Mouse (Mus musculus): ENCODE measurements around the gene Hbq1b. TPM values are rescaled to one million over a fixed set of nuclear protein-coding genes. Genes with fewer than 3 reads are reported as not detected.
"Not testable (repeated sequence)": the region's sequence is repeated elsewhere in the genome, so short reads cannot be mapped to it uniquely, and the experiment has no call there.

Hbq1b gene
- 4.0 and 4.9 TPM in 2 replicates for polyA plus RNA-seq (2014; fragmentation: Nextera tagmentation; extraction: Ambion mirVana)

DNA sequence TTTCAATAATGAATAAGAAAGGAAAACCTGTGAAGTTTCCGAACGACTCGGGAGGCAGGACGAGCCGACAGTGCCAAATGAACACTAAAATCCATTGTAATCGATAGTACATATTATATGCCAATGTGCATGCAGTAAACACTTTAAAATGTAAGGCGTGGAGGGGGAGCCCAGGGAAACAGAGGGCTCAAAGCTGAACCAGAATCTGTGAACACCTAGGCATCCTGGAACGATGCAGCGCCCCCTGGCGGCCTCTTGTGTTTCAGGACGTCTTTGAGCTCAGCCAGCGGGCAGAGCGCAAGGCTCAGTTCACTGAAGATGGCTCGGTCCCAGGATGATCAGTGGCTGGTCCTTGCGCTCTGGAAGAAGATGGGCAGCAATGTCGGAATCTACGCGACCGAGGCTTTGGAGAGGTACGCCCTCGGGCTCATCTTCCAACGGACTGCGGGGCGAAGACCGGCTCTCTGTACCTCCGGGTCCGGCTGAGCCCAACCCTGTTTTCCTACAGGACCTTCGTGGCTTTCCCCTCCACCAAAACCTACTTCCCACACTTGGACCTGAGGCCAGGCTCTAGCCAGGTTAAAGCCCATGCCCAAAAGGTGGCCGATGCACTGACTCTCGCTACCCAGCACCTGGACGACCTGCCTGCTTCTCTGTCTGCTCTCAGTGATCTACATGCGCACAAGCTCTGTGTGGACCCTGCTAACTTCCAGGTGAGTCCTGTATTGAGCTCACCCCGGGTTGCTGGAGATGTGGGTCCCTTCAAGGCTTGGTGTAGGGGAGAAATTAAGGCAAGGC, at the start of gene Hbq1b:
Gene Hbq1b, plus strand, starts transcription at position 271 of the 798 bp plus-strand sequence.
- H3K9me3 ChIP-seq (ENCODE audit: control insufficient read depth, low read length); H3K4me1 ChIP-seq (ENCODE audit: control insufficient read depth, insufficient read depth, low read length); H3K27me3 ChIP-seq (ENCODE audit: control insufficient read depth, insufficient read depth, low read length); H3K36me3 ChIP-seq (ENCODE audit: control insufficient read depth, insufficient read depth, low read length); H3K27ac ChIP-seq (replicated peaks; ENCODE audit: low read depth, low read length): not testable (repeated sequence)
- 0 out of 2 replicates have a peak, but pooled peaks have one; percentile 58 for ATAC-seq (ENCODE audit: insufficient number of reproducible peaks, low FRiP score, low TSS enrichment, low read depth)
- DNase-seq (ENCODE audit: low spot score) = peak; percentile 74
- Histone ChIP-seq H3K4me2 (ENCODE audit: low read depth, severe bottlenecking) (peak within 1 kb of the TSS; percentile 33), H3K9ac (ENCODE audit: low read length) (peak within 1 kb of the TSS; percentile 27; the same call in 1 of the 2 replicates), H3K4me3 (ENCODE audit: low read depth, low read length) (peak within 1 kb of the TSS; percentile 10; the same call in 1 of the 2 replicates)
- 21% methylated on average over 30 of the region's 33 CpGs for WGBS

DNA sequence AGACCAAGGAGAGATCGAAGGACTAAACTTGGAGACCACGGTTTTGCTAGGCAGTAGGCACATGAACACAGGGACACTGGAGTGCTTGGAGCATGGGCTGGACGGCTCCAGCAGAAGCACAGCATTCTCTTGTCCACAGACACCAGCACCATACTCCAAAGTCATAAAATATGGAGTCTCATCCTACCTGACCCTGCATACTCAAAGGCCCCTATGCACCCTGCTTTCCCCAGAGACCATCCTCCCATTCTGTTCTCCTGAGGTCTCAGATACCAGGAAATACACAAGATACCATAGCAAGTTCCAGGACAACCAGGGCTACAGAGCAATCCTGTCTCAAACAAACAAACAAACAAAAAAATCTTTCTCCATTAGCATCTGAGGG, 49.4 kb upstream of the Hbq1b start:
- no peaks in the 10 kb centered on the region for H3K27me3 ChIP-seq (ENCODE audit: control insufficient read depth, insufficient read depth, low read length)
- H3K9ac ChIP-seq (ENCODE audit: low read length) = no peak overlapping the region
- H3K36me3 ChIP-seq (ENCODE audit: control insufficient read depth, insufficient read depth, low read length) = peaks cover 7% of the 10 kb centered on the region; the same call in 1 of the 2 replicates
- no peak overlapping the region for H3K27ac ChIP-seq (replicated peaks; ENCODE audit: low read depth, low read length)
- ATAC-seq (ENCODE audit: insufficient number of reproducible peaks, low FRiP score, low TSS enrichment, low read depth) (no peak), DNase-seq (ENCODE audit: low spot score) (no peak)
- 89% methylated on average over 3 of the region's 3 CpGs for WGBS
- H3K4me2 ChIP-seq (ENCODE audit: low read depth, severe bottlenecking) = no peak overlapping the region
- H3K9me3 ChIP-seq (ENCODE audit: control insufficient read depth, low read length) = no peaks in the 10 kb centered on the region
- H3K4me1 ChIP-seq (ENCODE audit: control insufficient read depth, insufficient read depth, low read length) = no peaks in the 10 kb centered on the region
- no peak overlapping the region for H3K4me3 ChIP-seq (ENCODE audit: low read depth, low read length)

DNA sequence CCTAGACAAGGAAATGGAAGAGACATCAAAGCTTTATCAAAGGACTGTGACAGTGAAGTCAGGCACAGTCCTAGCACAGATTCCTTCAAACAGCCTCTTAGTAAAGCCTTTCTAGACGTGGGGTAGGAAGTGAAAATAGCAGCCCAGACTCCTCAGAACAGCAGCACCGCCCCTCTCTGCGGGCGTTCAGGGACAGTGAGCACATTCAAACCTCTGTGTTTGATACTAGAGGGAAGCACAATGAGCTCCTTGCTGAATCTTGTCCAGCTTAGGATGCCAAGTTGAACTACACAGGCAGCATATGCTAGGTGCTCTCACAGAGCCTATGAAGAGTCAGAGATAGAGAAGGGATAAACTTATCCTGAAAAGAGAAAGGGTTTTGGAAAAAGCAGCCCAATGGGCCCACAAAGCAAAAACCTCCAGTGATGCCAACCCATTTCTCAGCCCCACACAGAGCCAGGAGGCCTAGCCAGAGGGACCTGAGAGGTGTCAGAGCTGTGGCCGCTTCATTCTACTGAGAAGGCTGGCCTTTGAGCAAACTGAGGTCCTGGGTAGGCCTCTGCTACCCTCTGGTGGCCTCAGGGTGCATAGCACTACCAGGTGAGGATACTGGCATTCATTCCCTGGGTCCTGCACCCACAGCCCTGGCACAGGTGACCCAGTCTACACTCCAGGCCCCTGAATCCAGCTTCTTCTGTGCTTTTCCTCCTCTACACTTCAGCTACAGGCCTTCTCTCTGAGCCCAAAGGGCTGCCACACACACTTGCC, 48.5 kb upstream of the Hbq1b start:
- peaks cover 5% of the 10 kb centered on the region; the same call in 1 of the 2 replicates for H3K36me3 ChIP-seq (ENCODE audit: control insufficient read depth, insufficient read depth, low read length)
- DNase-seq (ENCODE audit: low spot score) (peak; percentile 80), ATAC-seq (ENCODE audit: insufficient number of reproducible peaks, low FRiP score, low TSS enrichment, low read depth) (0 out of 2 replicates have a peak, but pooled peaks have one; percentile 49)
- no peak overlapping the region for H3K4me2 ChIP-seq (ENCODE audit: low read depth, severe bottlenecking)
- H3K9ac ChIP-seq (ENCODE audit: low read length) = no peak overlapping the region
- H3K9me3 ChIP-seq (ENCODE audit: control insufficient read depth, low read length) = no peaks in the 10 kb centered on the region
- WGBS = 67% methylated on average over 5 of the region's 5 CpGs
- no peaks in the 10 kb centered on the region for H3K4me1 ChIP-seq (ENCODE audit: control insufficient read depth, insufficient read depth, low read length)
- no peak overlapping the region for H3K4me3 ChIP-seq (ENCODE audit: low read depth, low read length)
- no peaks in the 10 kb centered on the region for H3K27me3 ChIP-seq (ENCODE audit: control insufficient read depth, insufficient read depth, low read length)
- no peak overlapping the region for H3K27ac ChIP-seq (replicated peaks; ENCODE audit: low read depth, low read length)

DNA sequence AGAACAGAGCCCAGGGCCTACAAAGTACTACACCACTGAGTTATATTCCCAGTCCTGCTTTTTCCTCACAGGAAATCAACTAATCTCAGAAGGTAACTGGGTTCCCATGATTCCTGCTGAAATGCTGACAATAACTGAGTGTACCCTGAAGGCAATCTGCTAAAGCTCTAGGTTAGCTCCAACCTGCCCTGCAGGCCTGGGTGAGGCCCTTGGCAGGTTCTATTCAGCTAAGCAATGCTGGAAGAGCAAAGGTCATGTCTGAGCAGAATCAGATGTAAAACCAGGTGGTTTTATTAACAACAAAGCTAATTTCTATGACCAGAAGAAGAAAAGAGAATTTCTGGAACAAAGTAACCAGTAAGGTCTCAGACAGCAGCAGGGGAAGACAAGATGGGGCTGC, 45.4 kb upstream of the Hbq1b start:
- Histone ChIP-seq H3K4me2 (ENCODE audit: low read depth, severe bottlenecking) (no peak overlapping the region), H3K4me1 (ENCODE audit: control insufficient read depth, insufficient read depth, low read length) (no peaks in the 10 kb centered on the region), H3K27ac (replicated peaks; ENCODE audit: low read depth, low read length) (no peak overlapping the region), H3K9ac (ENCODE audit: low read length) (no peak overlapping the region), H3K9me3 (ENCODE audit: control insufficient read depth, low read length) (no peaks in the 10 kb centered on the region), H3K36me3 (ENCODE audit: control insufficient read depth, insufficient read depth, low read length) (peaks cover 5% of the 10 kb centered on the region), H3K27me3 (ENCODE audit: control insufficient read depth, insufficient read depth, low read length) (no peaks in the 10 kb centered on the region), H3K4me3 (ENCODE audit: low read depth, low read length) (no peak overlapping the region)
- ATAC-seq (ENCODE audit: insufficient number of reproducible peaks, low FRiP score, low TSS enrichment, low read depth) (no peak), DNase-seq (ENCODE audit: low spot score) (no peak)

DNA sequence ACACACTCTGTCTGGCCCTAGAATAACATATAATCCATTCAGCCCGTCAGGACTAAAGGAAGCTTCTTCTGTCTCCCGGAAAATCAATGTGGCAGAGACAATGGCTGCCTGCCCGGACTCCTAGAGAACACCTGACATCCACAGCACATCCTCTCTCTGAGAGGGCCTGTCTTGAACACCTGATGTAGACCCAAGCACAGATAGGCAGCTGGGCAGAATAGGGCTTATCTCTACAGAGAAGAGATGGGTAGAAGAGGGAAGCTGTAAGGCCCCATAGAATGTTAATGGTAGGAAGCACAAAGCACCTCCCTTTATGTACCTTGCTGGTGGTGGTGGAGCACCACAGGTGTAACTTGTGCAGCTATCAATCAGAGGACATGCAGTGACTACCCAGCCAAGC, 44.6 kb upstream of the Hbq1b start:
- ATAC-seq (ENCODE audit: insufficient number of reproducible peaks, low FRiP score, low TSS enrichment, low read depth) (no peak), DNase-seq (ENCODE audit: low spot score) (no peak)
- Histone ChIP-seq H3K4me1 (ENCODE audit: control insufficient read depth, insufficient read depth, low read length) (no peaks in the 10 kb centered on the region), H3K9me3 (ENCODE audit: control insufficient read depth, low read length) (no peaks in the 10 kb centered on the region), H3K4me2 (ENCODE audit: low read depth, severe bottlenecking) (no peak overlapping the region), H3K9ac (ENCODE audit: low read length) (no peak overlapping the region), H3K4me3 (ENCODE audit: low read depth, low read length) (no peak overlapping the region), H3K27ac (replicated peaks; ENCODE audit: low read depth, low read length) (no peak overlapping the region), H3K27me3 (ENCODE audit: control insufficient read depth, insufficient read depth, low read length) (no peaks in the 10 kb centered on the region), H3K36me3 (ENCODE audit: control insufficient read depth, insufficient read depth, low read length) (peaks cover 5% of the 10 kb centered on the region)
- 96% methylated on average over 3 of the region's 3 CpGs for WGBS

DNA sequence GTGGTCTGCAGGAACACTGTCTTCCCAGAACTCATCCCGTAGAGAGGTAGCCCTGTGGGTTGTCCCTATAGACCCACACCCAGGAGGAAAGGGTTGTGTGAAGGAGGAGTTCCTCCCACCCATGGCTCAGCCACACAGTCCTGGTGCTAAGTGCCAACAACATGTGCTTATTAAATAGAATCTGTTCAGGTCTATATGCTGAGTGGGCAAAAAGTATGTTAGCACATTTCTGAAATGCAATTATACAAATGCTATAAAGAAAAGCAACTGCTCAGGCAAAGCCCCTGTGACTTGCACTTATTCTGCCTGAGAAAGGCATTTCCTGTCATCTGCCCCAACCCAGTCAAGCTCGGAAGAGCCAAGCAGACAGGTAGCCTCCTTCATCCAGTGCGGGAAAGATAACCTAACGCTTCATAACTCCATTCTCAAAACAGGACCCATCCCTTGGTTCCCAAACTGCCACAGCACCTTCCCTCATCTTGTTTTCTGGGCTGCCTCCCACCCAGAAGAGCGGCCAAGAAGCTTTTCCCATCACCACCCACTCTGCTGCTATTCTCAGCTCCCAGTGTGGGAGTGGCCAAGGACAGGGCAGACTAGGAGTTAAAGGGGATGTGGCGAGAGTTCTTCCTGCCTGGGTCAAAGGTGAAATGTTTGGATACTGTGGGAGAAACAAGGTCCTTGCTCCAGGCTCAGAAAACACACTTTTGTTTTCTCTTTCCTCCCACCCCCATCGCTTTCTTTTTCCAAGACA, 43.4 kb upstream of the Hbq1b start:
- Histone ChIP-seq H3K4me3 (ENCODE audit: low read depth, low read length) (no peak overlapping the region), H3K4me1 (ENCODE audit: control insufficient read depth, insufficient read depth, low read length) (no peaks in the 10 kb centered on the region), H3K9me3 (ENCODE audit: control insufficient read depth, low read length) (no peaks in the 10 kb centered on the region), H3K4me2 (ENCODE audit: low read depth, severe bottlenecking) (no peak overlapping the region), H3K36me3 (ENCODE audit: control insufficient read depth, insufficient read depth, low read length) (peaks cover 8% of the 10 kb centered on the region), H3K27ac (replicated peaks; ENCODE audit: low read depth, low read length) (no peak overlapping the region), H3K9ac (ENCODE audit: low read length) (no peak overlapping the region), H3K27me3 (ENCODE audit: control insufficient read depth, insufficient read depth, low read length) (no peaks in the 10 kb centered on the region)
- ATAC-seq (ENCODE audit: insufficient number of reproducible peaks, low FRiP score, low TSS enrichment, low read depth) = no peak
- no peak for DNase-seq (ENCODE audit: low spot score)
- WGBS = 79% methylated on average over 7 of the region's 7 CpGs

DNA sequence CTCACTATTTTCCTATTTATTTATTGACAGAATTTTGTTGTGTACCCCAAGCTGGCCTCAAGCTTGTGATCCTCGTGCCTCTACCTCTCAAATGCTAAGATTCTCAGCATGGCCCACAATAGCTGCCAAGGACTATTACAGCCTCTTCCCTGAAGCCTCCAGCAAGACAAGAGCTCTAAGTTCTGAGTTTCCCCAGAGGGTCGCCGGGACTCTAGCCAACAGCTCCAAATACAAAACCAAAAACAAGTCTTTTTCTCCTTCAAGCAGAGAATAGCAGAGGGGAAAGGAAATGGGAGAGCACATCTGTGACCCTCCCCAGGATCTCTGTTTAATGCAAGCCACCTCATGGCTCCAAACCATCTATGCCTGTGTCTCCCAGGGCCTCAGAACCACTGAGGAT, 42.7 kb upstream of the Hbq1b start:
- no peak for DNase-seq (ENCODE audit: low spot score)
- no peak overlapping the region for H3K4me3 ChIP-seq (ENCODE audit: low read depth, low read length)
- no peaks in the 10 kb centered on the region for H3K9me3 ChIP-seq (ENCODE audit: control insufficient read depth, low read length)
- peaks cover 8% of the 10 kb centered on the region for H3K36me3 ChIP-seq (ENCODE audit: control insufficient read depth, insufficient read depth, low read length)
- H3K4me1 ChIP-seq (ENCODE audit: control insufficient read depth, insufficient read depth, low read length) = no peaks in the 10 kb centered on the region
- no peak for ATAC-seq (ENCODE audit: insufficient number of reproducible peaks, low FRiP score, low TSS enrichment, low read depth)
- no peak overlapping the region for H3K9ac ChIP-seq (ENCODE audit: low read length)
- WGBS = 87% methylated on average over 3 of the region's 3 CpGs
- H3K4me2 ChIP-seq (ENCODE audit: low read depth, severe bottlenecking) = no peak overlapping the region
- H3K27ac ChIP-seq (replicated peaks; ENCODE audit: low read depth, low read length) = no peak overlapping the region
- no peaks in the 10 kb centered on the region for H3K27me3 ChIP-seq (ENCODE audit: control insufficient read depth, insufficient read depth, low read length)

DNA sequence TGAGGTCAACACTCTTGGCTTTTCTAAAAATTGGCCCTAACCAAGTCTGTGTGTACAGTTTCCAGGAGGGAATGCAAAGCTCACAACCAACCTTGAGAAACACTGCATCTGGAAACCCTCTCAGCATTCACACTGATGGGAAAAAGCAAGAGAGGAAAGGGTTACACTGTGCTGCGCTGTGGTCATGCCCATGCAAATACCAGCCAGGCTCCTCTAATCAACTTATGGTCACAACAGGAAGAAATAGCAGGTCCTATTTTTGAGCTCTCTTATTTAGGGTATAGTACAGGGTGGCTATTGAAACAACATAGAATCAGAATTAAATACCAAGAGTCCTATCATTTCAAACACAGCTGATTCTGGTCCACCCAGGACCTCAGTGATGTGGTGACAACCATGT, 42.1 kb upstream of the Hbq1b start:
- H3K4me3 ChIP-seq (ENCODE audit: low read depth, low read length) = no peak overlapping the region
- no peaks in the 10 kb centered on the region for H3K9me3 ChIP-seq (ENCODE audit: control insufficient read depth, low read length)
- H3K4me1 ChIP-seq (ENCODE audit: control insufficient read depth, insufficient read depth, low read length) = no peaks in the 10 kb centered on the region
- WGBS = 88% methylated on average over 1 of the region's 1 CpGs
- no peak overlapping the region for H3K4me2 ChIP-seq (ENCODE audit: low read depth, severe bottlenecking)
- no peak overlapping the region for H3K9ac ChIP-seq (ENCODE audit: low read length)
- DNase-seq (ENCODE audit: low spot score) (no peak), ATAC-seq (ENCODE audit: insufficient number of reproducible peaks, low FRiP score, low TSS enrichment, low read depth) (no peak)
- H3K27ac ChIP-seq (replicated peaks; ENCODE audit: low read depth, low read length) = no peak overlapping the region
- no peaks in the 10 kb centered on the region for H3K27me3 ChIP-seq (ENCODE audit: control insufficient read depth, insufficient read depth, low read length)
- peaks cover 8% of the 10 kb centered on the region for H3K36me3 ChIP-seq (ENCODE audit: control insufficient read depth, insufficient read depth, low read length)

Measured in limb, embryonic 11.5 days (tissue).